Mouse (Mus musculus) brown adipose tissue, adult 24 weeks (tissue): Measurements from ENCODE around the gene Tcf3. TPM values are rescaled to one million over a fixed set of nuclear protein-coding genes. Genes with fewer than 3 reads are reported as not detected.

Experiments used
- H3K27ac ChIP-seq: fragments of 200-500 bp; replicated peaks from 2 replicates; pipeline ENCODE4 v1.5.1; 2012; ENCODE audit warnings: low read depth, mild to moderate bottlenecking, low read length
- H3K4me1 ChIP-seq: fragments of 200-500 bp; 2 replicates; pipeline ENCODE4 v1.6.1; 2012; ENCODE audit warnings: low read length, mixed read lengths; ENCODE audit not compliant: control insufficient read depth, insufficient read depth, insufficient read length
- H3K4me3 ChIP-seq: fragments of 200-500 bp; 2 replicates; pipeline ENCODE4 v1.5.1; 2012; ENCODE audit warnings: low read depth, mild to moderate bottlenecking, low read length, moderate library complexity; ENCODE audit not compliant: insufficient read depth
- polyA plus RNA-seq: library from polyadenylated mRNA; stranded (reverse); fragments of >200 nt; gene quantifications from 2 replicates; pipeline ENCODE4 v1.2.4, GENCODE M21; 2012; ENCODE audit not compliant: missing spikeins, insufficient read depth, insufficient read length

The Tcf3 gene
- polyA plus RNA-seq, 1 experiment, result 11.4 TPM

GRCm38 (mm10) chr10:80445052-80445451 lies 11.6 kb upstream of the Tcf3 start:
- Histone ChIP-seq H3K4me3 (no peak overlapping the region), H3K27ac (no peak overlapping the region), H3K4me1 (no peaks in the 10 kb centered on the region)

- H3K4me1 ChIP-seq, result no peaks in the 10 kb centered on the region
- no peak overlapping the region for H3K4me3 ChIP-seq
- no peak overlapping the region for H3K27ac ChIP-seq
Observed at GRCm38 (mm10) chr10:80444339-80445045, 11.0 kb upstream of the Tcf3 start.

GRCm38 (mm10) chr10:80443575-80444278 lies 10.3 kb upstream of the Tcf3 start:
- no peaks in the 10 kb centered on the region for H3K4me1 ChIP-seq
- no peak overlapping the region for H3K27ac ChIP-seq
- H3K4me3 ChIP-seq, result no peak overlapping the region

GRCm38 (mm10) chr10:80442989-80443388 lies 9.5 kb upstream of the Tcf3 start:
- no peak overlapping the region for H3K4me3 ChIP-seq
- no peak overlapping the region for H3K27ac ChIP-seq
- H3K4me1 ChIP-seq, result no peaks in the 10 kb centered on the region

GRCm38 (mm10) chr10:80441598-80441997 lies 8.2 kb upstream of the Tcf3 start:
- Histone ChIP-seq H3K4me1 (no peaks in the 10 kb centered on the region), H3K27ac (no peak overlapping the region), H3K4me3 (no peak overlapping the region)

- no peaks in the 10 kb centered on the region for H3K4me1 ChIP-seq
- no peak overlapping the region for H3K27ac ChIP-seq
- H3K4me3 ChIP-seq, result no peak overlapping the region
Observed at GRCm38 (mm10) chr10:80440031-80440430, 6.6 kb upstream of the Tcf3 start.

- Histone ChIP-seq H3K4me3 (no peak overlapping the region), H3K4me1 (no peaks in the 10 kb centered on the region), H3K27ac (no peak overlapping the region)
Observed at GRCm38 (mm10) chr10:80437973-80438372, 4.5 kb upstream of the Tcf3 start.

GRCm38 (mm10) chr10:80436276-80436675 lies 2.8 kb upstream of the Tcf3 start:
- H3K27ac ChIP-seq, result no peak overlapping the region
- H3K4me3 ChIP-seq, result no peak overlapping the region
- no peaks in the 10 kb centered on the region for H3K4me1 ChIP-seq

GRCm38 (mm10) chr10:80435764-80436163 lies 2.3 kb upstream of the Tcf3 start:
- Histone ChIP-seq H3K27ac (no peak overlapping the region), H3K4me1 (no peaks in the 10 kb centered on the region), H3K4me3 (no peak overlapping the region)

GRCm38 (mm10) chr10:80434823-80435222 lies 1.4 kb upstream of the Tcf3 start:
- Histone ChIP-seq H3K27ac (no peak overlapping the region), H3K4me1 (0 out of 2 replicates have a peak, but pooled peaks cover 4% of the 10 kb centered on the region), H3K4me3 (no peak overlapping the region)

GRCm38 (mm10) chr10:80434233-80434592 lies 766 bp upstream of the Tcf3 start:
- Histone ChIP-seq H3K27ac (no peak overlapping the region), H3K4me3 (no peak overlapping the region; the same call in 1 of the 2 replicates), H3K4me1 (0 out of 2 replicates have a peak, but pooled peaks cover 4% of the 10 kb centered on the region)

GRCm38 (mm10) chr10:80432936-80433512 lies 423 bp downstream of the Tcf3 start:
- Histone ChIP-seq H3K27ac (peak overlapping the region; percentile 66), H3K4me3 (peak overlapping the region; percentile 93), H3K4me1 (0 out of 2 replicates have a peak, but pooled peaks cover 4% of the 10 kb centered on the region)

GRCm38 (mm10) chr10:80432387-80432785 lies 1.1 kb downstream of the Tcf3 start:
- Histone ChIP-seq H3K4me3 (peak overlapping the region; percentile 93), H3K4me1 (0 out of 2 replicates have a peak, but pooled peaks cover 4% of the 10 kb centered on the region), H3K27ac (peak overlapping the region; percentile 55)

- peak overlapping the region; percentile 93 for H3K4me3 ChIP-seq
- peak overlapping the region; percentile 55 for H3K27ac ChIP-seq
Observed at GRCm38 (mm10) chr10:80431570-80432386, 1.7 kb downstream of the Tcf3 start.

More at GRCm38 (mm10) chr10:80431570-80432386, 1.7 kb downstream of the Tcf3 start:
- H3K4me1 ChIP-seq, result 0 out of 2 replicates have a peak, but pooled peaks cover 4% of the 10 kb centered on the region
